17 mouse cellular contexts compared by ENCODE assay signal in genomic region chr4:48904551-48904950, GRCm38 (mm10).
"Had no signal": no experiment of that assay in that cellular context is flagged by ENCODE, and none has a peak within 500 bp of the region (broad histone marks: within the 10 kb centered on the region; RNA-seq: fewer than 3 reads in every experiment).

No protein-coding gene starts in this region.

- ATAC-seq: liver, embryonic 12.5 days; liver, postnatal 0 days; lung, postnatal 0 days; midbrain, embryonic 13.5 days; midbrain, embryonic 15.5 days; midbrain, embryonic 16.5 days had no signal

- DNase-seq: left cerebral cortex, postnatal 4 days; liver; liver, embryonic 13.5 days; liver, postnatal 0 days; lung, adult 18-20 months; lung, adult 2 months; lung, embryonic 14.5 days; lung, postnatal 10 days; lung, postnatal 14 days; lung, postnatal 36 days; lung, postnatal 4 days; midbrain, embryonic 14.5 days had no signal
